Mouse (Mus musculus) C2C12 (cell line): ENCODE data around the gene Larp4b.

Experiments
- CTCF ChIP-seq: IDR thresholded peaks from one replicate; pipeline ENCODE4 v1.5.1; 2011; ENCODE audit not compliant: control insufficient read depth, insufficient read depth, insufficient read length
- MAX ChIP-seq: IDR thresholded peaks from one replicate; pipeline ENCODE4 v1.6.1; 2011; ENCODE audit warnings: mild to moderate bottlenecking, control low read depth
- MYOD1 ChIP-seq: IDR thresholded peaks from one replicate; pipeline ENCODE4 v1.6.1; 2011; ENCODE audit warnings: low read depth; ENCODE audit not compliant: control insufficient read depth, insufficient read length
- MYOG ChIP-seq: IDR thresholded peaks from one replicate; pipeline ENCODE4 v1.6.1; 2011; ENCODE audit not compliant: control insufficient read depth, insufficient read length; ENCODE audit errors: extremely low read depth

GRCm38 (mm10) chr13:9178718-9179117 lies 85.0 kb downstream of the Larp4b start:
- TF ChIP-seq MYOG: no peak
- TF ChIP-seq CTCF: no peak
- TF ChIP-seq MYOD1: no peak
- no peak for TF ChIP-seq MAX
